Mouse (Mus musculus): ENCODE measurements around the gene Gmeb1.
A peak's percentile ranks its signal among the peaks of the same experiment; 100 is the strongest.

Gmeb1 gene

GRCm38 (mm10) chr4:132274156-132274862 lies 12.9 kb upstream of the Gmeb1 start, which contains the start of gene Taf12:
Gene Taf12, plus strand, starts transcription at chr4:132274375.
- peak; percentile 96 for DNase-seq (ENCODE audit: extremely low spot score, low spot score)

GRCm38 (mm10) chr4:132273166-132273565 lies 11.8 kb upstream of the Gmeb1 start:
- DNase-seq (ENCODE audit: extremely low spot score, low spot score), result no peak

DNA sequence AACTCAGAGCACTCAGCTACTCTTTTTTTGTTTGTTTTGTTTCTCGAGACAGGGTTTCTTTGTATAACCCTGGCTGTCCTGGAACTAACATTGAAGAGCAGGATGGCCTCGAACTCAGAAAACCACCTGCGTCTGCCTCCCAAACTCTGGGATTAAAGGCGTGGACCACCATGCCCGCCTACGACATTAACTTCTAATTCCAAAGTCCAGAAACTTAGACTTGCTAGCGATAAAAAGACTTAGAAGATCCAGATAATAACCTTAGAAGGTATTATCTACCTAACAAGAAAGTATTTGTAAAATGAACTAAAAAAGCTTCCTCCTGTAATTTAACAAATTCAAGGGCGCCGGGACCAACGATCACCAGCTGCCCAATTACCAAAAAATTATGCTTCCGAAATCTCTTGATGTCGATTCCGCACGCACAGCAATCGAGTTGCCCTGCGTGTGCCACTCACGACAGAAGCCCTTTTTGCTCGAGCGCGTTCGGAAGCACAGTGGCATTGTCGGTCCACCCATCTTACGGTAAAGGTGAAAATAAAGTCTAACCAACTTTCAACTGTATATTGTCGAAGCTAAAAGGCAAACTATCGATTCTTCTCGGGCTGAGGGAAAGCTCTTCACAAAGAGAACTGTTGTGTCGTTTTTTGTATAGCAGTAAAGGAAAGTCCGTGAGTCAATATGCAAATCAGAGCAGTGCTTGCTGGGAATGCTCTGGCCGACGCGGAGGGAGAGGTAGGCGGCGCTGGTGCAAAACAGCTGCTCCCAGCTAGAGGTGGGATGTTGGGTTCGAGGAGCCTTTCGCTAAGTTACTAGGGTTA lies 8.5 kb upstream of the Gmeb1 start:
- DNase-seq (ENCODE audit: extremely low spot score, low spot score), result peak; percentile 89

- DNase-seq (ENCODE audit: extremely low spot score, low spot score), result no peak
These were observed 7.7 kb upstream of the Gmeb1 start for GRCm38 (mm10) chr4:132268871-132269739.

- DNase-seq (ENCODE audit: extremely low spot score, low spot score), result no peak
These were observed 5.5 kb upstream of the Gmeb1 start for GRCm38 (mm10) chr4:132266835-132267349.

DNA sequence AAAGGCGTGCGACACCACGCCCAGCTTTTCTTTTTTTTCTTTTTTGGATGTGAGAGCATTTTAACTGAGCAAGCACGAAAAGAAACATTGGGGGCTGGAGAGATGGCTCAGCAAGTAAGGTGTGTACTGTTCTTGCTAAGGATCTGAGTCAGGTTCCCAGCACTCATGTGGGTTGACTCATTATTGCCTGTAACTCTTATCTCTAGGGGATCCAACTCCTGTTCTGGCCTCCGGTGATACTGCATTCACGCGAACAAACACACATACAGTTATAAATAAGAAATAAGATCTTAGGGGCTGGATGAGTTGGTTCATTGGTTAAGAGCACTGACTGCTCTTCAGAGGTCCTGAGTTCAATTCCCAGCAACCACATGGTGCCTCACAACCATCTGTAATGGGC lies 1.9 kb upstream of the Gmeb1 start:
- no peak for DNase-seq (ENCODE audit: extremely low spot score, low spot score)

GRCm38 (mm10) chr4:132262358-132262616 lies 885 bp upstream of the Gmeb1 start:
- DNase-seq (ENCODE audit: extremely low spot score, low spot score), result no peak

DNA sequence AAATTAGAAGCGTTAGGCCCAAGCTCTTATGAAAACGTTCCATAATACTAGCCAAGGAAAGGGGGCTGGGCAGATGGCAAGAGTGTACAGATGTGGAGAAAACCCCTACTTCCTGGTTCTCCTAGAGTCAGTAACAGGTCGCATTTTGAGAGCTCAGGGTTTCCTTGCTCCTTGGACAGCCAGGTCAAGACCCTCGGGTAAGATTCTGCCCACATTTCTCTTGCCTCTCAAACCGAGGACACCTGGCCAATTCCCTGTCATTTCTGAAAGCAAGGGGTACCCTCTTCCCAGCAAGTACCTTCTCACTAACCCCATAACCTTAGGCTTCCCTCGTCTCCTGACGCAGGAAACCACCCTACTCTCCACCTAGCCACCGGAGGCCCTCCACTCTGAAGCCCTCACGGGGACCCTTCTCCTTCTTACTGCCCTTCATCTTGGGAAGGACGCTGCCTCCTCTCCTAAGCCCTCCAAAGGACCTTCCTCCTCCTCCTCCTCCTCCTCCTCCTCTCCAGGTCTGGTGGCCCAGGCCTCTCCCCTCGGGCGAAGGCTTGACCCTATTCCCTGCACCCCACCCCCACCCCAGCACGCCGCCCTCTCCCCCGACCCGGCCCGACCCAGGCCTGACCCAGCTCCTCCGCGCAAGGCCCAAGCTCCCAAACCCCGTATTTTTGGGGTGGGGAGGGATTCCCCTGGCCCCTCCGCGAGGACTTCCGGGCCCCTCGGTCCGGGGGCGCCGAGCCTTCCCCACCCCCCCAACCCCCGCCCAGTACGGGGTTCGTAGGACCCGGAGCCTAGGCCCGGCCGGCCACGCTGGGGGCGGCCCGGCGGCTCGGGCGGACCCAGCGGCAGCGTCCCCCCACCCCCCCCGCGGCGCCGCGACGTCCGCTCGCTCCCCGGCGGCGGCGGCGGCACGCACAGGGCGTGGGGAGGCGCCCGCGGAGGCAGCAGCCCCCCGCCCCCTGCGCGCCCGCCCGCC lies 710 bp downstream of the Gmeb1 start:
- DNase-seq (ENCODE audit: extremely low spot score, low spot score), result peak; percentile 69

DNA sequence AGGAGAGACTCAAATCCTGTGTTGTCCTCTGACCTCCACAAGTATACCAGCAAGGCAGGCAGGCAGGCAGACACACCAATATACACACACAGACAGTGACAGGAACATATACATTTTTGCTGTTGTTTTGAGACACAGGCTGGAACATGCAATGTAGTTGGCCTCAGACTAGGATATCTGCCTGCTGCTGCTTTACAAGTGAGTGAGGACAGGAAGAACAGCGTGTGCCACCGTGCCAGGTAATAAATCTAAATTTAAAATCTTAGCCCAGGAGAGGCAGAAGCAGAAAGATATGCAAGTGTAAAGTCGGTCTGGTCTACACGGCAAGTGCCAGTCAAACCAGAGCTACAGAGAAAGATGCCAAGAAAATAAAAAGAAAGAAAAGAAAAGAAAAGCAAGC lies 2.2 kb downstream of the Gmeb1 start:
- DNase-seq (ENCODE audit: extremely low spot score, low spot score), result no peak

- no peak for DNase-seq (ENCODE audit: extremely low spot score, low spot score)
These were observed 5.0 kb downstream of the Gmeb1 start for GRCm38 (mm10) chr4:132256384-132256783.

GRCm38 (mm10) chr4:132254986-132255385 lies 6.4 kb downstream of the Gmeb1 start:
- DNase-seq (ENCODE audit: extremely low spot score, low spot score), result no peak

- no peak for DNase-seq (ENCODE audit: extremely low spot score, low spot score)
These were observed 7.8 kb downstream of the Gmeb1 start for GRCm38 (mm10) chr4:132253622-132254021.

DNA sequence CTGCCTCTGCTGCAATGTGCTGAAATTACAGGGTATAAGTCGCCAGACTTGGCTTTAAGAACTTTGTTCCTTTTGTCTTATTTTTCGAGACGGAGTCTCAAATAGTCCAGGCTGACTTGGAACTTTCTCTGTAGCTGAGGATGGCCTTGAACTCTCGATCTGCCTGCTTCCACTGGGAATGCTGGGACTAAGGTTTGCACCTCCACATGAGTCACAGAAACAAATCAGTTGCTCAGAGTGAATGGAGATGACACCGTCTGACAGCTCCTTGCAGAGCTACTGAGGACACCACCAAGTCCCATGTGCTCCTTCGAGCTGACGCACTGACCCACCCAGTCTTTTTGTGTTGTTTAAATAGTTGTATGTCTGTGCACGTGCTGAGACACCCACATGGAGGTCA lies 8.3 kb downstream of the Gmeb1 start:
- no peak for DNase-seq (ENCODE audit: extremely low spot score, low spot score)

- no peak for DNase-seq (ENCODE audit: extremely low spot score, low spot score)
These were observed 9.8 kb downstream of the Gmeb1 start for GRCm38 (mm10) chr4:132251596-132251995.

DNA sequence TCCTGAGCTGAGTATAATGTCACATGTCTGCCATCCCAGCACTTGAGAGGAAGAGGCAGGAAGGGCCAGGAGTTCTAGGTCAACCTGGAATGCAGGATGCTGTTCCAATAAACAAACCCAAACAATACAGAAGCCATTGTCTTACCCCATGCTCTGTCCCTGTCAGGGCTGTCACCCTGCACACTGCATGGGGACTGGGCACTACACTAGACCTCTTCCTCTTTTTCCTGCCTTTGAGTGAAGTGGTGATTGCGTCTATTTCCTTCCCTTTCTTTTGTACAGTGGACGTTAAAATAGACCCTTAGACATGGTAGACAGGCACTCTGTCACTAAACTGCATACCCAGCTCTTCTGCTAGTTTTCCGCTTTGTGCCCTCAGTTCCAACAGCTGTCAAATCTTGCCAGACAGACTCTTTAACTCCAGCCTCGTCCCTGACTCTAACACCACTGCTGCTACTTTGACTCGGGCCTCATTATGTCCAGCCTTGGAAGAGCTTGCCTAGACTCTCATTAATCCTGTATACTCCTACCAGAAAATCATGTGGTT lies 13.9 kb downstream of the Gmeb1 start:
- DNase-seq (ENCODE audit: extremely low spot score, low spot score), result no peak

DNA sequence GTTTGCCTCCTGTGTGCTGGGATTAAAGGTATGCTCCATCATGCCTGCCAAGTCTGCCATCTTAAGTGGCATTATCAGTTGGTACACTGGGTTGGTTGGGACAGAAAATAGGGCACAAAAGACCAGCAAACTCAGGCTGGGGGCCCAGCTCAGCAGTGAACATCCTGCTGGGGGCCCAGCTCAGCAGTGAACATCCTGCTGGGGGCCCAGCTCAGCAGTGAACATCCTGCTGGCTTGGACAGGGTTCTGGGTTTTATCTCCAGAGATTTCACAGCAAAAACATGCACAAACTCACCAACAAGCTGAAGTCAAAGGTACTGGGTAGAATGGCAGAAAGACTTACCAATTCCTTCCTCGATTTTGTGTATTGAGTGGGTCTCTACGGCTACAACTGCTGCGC lies 15.8 kb downstream of the Gmeb1 start:
- no peak for DNase-seq (ENCODE audit: extremely low spot score, low spot score)

DNA sequence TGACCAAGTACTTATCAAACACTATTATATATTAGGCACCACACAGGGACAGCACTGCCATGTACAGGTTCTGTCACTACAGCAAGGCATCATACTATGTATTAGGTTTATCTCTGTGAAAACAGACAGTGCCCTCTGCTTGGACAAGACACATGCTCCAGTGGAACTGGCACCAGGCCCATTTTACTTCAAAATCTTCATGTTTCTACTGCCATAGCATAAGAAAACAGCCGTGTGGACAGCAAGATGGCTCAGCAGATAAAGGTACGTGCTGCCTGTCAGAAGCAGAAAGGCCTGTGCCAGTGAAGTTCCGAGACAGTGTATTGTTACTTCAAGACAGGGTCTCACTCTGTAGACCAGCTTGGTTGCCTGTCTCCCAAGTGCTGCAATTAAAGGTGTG lies 20.2 kb downstream of the Gmeb1 start:
- DNase-seq (ENCODE audit: extremely low spot score, low spot score), result no peak

GRCm38 (mm10) chr4:132240367-132240766 lies 21.0 kb downstream of the Gmeb1 start:
- DNase-seq (ENCODE audit: extremely low spot score, low spot score), result no peak

DNA sequence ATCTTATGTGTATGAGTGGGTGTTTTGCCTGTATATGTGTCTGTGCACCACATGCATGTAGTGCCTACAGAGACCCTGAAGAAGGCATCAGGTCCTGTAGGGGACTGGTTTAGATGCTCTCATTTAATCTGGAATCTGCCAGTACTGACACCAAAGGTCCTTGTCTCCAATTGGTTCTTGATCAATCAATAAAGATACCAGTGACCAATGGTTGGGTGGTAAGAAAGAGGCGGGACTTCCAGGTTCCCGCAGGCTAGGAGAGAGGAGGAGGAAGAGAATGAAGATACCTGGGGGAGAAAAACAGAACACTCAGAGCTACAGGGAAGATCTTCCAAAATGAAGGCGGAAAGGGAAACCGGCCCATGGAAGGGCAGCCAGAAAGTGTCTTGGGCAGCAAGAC lies 23.0 kb downstream of the Gmeb1 start:
- no peak for DNase-seq (ENCODE audit: extremely low spot score, low spot score)

GRCm38 (mm10) chr4:132234710-132235109 lies 26.7 kb downstream of the Gmeb1 start:
- no peak for DNase-seq (ENCODE audit: extremely low spot score, low spot score)

All from neural tube, embryonic 10.5 days (tissue).